Mouse (Mus musculus) forelimb bud, embryonic 11.5 days (tissue): Measurements from ENCODE around the gene Vmn2r101.

Source experiments
- DNase-seq: peaks from one replicate; pipeline ENCODE4 v3.0.0-alpha.2; 2012; ENCODE audit warnings: low read depth, low spot score

The Vmn2r101 gene

GRCm38 (mm10) chr17:19576927-19577326 is at the start of gene Vmn2r101:
Gene Vmn2r101, plus strand, starts transcription at chr17:19577227.
- no peak for DNase-seq

GRCm38 (mm10) chr17:19629328-19629727 is 52.3 kb downstream of the Vmn2r101 start:
- no peak for DNase-seq

- DNase-seq = no peak
These were observed 81.4 kb downstream of the Vmn2r101 start for GRCm38 (mm10) chr17:19658447-19658846.

GRCm38 (mm10) chr17:19660028-19660427 is 83.0 kb downstream of the Vmn2r101 start, which contains the start of gene Vmn2r102:
Gene Vmn2r102, plus strand, starts transcription at chr17:19660328.
- no peak for DNase-seq
